Mouse (Mus musculus) G1E (cell line): Measurements from ENCODE around the gene Dync1li2.

Source experiments
- CTCF ChIP-seq: IDR thresholded peaks from 2 replicates; pipeline ENCODE4 v1.5.1; 2012; ENCODE audit warnings: low read depth, low read length, inconsistent platforms, mixed read lengths
- GATA2 ChIP-seq: IDR thresholded peaks from 2 replicates; pipeline ENCODE4 v1.6.1; 2012; ENCODE audit warnings: low read depth, low read length, inconsistent platforms, borderline replicate concordance
- POLR2AphosphoS5 ChIP-seq: IDR thresholded peaks from 2 replicates; pipeline ENCODE4 v1.6.1; 2012; ENCODE audit warnings: low read depth, low read length, inconsistent platforms; ENCODE audit not compliant: insufficient replicate concordance
- TAL1 ChIP-seq: conservative IDR thresholded peaks from 2 replicates; pipeline ENCODE4 v1.6.1; 2012; ENCODE audit warnings: low read depth, low read length, inconsistent platforms, mixed read lengths

GRCm38 (mm10) chr8:104441613-104442012 is 1.2 kb downstream of the Dync1li2 start:
- no peak for TF ChIP-seq CTCF
- no peak for TF ChIP-seq GATA2
- no peak for TF ChIP-seq POLR2AphosphoS5
- no peak for TF ChIP-seq TAL1
